Mouse (Mus musculus): Measurements from ENCODE around the gene Nxnl2.
"Not testable (repeated sequence)": the region's sequence is repeated elsewhere in the genome, so short reads cannot be mapped to it uniquely, and the experiment has no call there.

DNA sequence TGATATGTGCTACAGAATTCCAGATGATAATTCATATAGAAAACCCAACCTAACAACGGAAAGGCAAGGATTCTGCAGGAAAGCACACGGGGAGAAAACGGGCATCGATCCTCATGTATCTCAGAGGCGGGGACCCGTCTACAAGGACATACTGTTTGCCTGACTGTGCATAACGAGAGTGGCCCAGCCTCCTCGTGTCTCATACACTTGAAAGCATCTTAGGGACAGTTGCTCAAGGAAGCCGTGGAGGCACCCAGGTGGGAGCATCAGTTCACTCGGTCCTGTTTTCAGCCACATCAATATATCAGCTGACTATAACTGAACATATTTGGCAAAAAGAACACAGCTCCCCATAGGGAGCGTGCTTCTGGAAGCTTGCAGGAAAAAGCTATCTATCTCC lies 33.3 kb downstream of the Nxnl2 start:
- TF ChIP-seq GATA1, TAL1 (IDR thresholded peaks at IDR 0.05; ENCODE audit: low read length): not testable (repeated sequence)
